Mouse (Mus musculus) retina, postnatal 1 day (tissue): ENCODE measurements at regions not wholly inside any gene's neighbourhood (a gene's known extent, or its start where the extent isn't known, plus 50 kb on each side); places are given as distances from the start of the nearest gene placed in this dataset.
A peak's percentile ranks its signal among the peaks of the same experiment; 100 is the strongest.

Experiments used
- DNase-seq: peaks from one replicate; pipeline ENCODE4 v3.0.0-alpha.2; 2012

DNA sequence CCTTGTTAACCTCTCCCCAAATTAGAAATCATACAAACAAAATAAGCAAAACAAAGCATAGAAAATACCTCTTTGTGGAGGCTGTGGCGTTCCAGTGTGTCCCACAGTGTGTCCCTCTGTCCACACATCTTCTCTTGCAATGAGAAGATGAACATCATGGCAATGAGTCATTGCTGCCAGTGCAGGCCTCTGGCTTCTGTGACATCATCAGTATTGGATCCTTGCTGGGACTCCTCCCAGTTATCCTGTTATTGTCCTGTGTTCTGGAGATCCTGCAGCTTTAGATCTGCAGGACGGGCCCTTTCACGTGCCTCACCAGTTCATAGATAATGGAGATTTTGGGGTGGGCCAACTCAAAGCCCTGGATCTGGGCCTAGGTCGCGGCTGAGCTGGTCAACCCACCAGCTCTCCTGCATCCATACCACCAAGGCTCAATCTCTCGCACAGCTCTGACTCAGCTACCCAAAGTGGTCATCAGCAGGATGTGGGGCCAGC lies 80.9 kb downstream of the Tmem212 start:
- no peak for DNase-seq

GRCm38 (mm10) chr3:27804271-27804670 lies 91.9 kb downstream of the Tmem212 start:
- DNase-seq = no peak

DNA sequence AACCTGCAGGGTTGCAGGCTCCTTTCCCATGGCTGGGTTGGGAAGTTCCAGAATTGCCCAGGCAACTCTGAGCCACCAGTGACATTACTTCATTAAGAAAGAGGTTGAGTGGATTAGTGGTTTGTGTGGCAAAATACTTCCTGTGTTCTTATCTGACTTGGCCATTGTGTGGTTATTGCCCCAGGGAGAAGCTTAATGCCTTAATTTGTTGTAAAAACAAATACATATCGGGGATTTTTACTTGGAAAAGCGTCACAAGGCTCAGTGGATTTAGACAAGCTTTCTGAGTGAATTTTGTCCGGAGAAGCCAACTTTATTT lies 80.5 kb upstream of the Fndc3b start:
- no peak for DNase-seq

GRCm38 (mm10) chr3:27790932-27791632 lies 80.0 kb upstream of the Fndc3b start:
- no peak for DNase-seq

GRCm38 (mm10) chr3:27783926-27784325 lies 72.8 kb upstream of the Fndc3b start:
- DNase-seq = no peak

- DNase-seq = no peak
Observed at GRCm38 (mm10) chr3:27783476-27783875, 72.4 kb upstream of the Fndc3b start.

DNA sequence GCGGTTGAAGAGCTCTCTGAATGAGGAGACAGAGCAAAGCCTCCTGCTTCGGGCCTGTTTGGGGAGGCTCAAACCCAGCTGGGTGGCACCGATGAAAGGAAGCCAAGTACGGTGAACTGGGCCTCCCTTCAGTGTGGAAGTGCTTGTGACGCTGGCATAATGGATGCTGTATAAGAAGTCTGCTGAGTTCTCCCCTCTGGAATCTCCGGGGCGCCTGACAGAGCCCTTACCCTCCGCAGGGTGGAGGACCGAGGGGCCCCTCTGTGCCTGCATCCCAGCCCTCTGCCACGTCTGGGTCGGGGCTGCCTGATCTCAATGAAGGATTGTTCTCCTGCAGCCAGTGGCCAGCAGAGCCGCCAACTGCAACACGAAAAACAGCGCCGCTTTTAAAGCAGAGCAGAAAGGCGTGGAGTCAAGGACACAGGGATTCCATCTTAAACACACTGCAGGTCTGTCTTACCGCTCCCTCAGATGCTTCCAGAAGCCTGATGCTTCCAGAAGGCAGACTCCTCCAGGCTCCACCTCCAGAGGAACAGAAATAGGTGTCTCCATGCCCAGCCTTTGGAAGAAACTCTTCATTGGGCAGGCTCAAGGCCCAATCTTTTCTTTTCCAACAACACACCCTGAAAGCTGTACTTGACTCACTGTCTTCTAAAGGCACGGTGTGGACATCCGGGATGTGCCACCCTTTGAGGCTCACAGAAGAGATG lies 71.1 kb upstream of the Fndc3b start:
- DNase-seq = peak; percentile 53

GRCm38 (mm10) chr3:27779892-27780291 lies 68.8 kb upstream of the Fndc3b start:
- peak; percentile 28 for DNase-seq

DNA sequence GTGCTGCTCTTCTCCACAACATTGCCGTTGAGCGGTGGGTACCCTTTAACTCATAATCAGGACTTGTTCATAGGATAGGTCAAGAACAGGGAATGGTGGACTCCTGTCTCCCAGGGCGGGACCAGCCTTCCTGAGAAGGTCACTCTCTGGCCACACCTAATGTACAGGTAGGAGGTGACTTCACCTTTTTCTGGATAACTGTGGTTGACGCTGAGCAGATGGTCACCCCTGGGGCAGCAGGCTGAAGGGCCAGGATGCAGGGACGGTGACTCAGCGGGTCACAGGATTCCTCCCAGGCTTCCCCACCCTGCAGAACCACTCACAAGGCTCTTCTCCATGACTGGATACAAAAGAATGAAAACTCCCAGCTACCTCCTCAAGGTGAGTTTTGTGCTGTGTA lies 66.6 kb upstream of the Fndc3b start:
- DNase-seq = no peak

GRCm38 (mm10) chr3:27773176-27773575 lies 62.1 kb upstream of the Fndc3b start:
- no peak for DNase-seq

- DNase-seq = no peak
Observed at GRCm38 (mm10) chr3:27769438-27769837, 58.3 kb upstream of the Fndc3b start.

GRCm38 (mm10) chr3:27767188-27767587 lies 56.1 kb upstream of the Fndc3b start:
- DNase-seq = no peak

- no peak for DNase-seq
Observed at GRCm38 (mm10) chr3:27766421-27766820, 55.3 kb upstream of the Fndc3b start.

DNA sequence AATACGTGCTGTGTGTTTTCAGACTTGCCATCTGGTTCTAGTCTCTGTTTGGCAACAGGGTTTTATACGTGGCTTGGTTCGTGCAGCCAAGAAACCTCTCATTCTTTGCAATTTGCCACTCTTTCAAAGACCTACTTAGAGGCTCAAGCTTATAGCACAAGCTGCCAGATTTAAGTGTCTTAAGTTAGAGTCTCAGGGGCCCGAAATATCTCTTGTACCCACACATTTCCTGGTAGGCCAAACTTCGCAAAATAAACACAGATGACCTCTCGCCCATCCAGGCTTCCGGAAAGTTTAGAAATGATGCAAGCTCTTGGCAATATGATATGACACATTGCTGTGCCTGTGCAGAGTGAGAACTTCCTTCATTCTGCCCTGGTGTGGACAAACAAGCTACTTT lies 54.8 kb upstream of the Fndc3b start:
- no peak for DNase-seq

DNA sequence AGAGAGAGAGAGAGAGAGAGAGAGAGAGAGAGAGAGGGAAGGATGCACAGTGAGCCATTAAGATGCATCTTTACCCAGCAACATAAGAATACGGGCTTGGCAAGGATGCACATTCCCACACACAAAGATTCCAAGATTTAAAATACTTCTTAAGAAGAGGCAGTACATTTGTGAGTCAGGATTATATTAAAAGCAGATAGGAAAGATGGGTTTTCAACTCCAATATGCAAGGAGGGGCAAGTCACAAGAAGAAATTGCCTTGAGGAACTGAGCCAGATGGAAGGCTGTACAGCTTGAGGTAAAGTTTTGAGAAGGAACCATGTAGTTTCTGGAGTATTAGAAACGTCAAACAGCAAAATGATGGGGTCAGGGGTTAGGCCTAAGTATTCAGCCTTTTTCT lies 53.4 kb upstream of the Fndc3b start:
- no peak for DNase-seq

DNA sequence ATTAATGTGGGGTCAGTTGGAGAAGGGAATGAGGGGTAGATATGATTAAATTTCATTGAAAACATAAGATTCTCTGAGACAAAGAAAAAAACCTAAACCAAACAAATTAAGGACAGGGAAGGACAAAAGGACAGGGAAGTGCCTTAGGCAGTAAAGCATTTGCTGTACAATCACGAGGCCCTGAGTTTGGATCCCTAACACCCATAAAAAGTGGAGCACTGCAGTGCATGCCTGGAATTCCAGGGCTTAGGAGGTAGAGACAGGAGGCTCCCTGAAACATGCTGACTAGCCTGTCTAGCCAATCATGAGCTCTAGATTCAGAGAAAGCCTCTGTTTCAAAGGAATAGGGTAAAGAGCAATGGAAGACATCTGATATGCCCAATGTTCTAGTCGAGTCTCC lies 49.9 kb upstream of the Fndc3b start:
- DNase-seq = no peak
